Mouse (Mus musculus) erythroblast, adult 5-6 weeks (primary cell): Measurements from ENCODE around the gene Ep400. TPM values are rescaled to one million over a fixed set of nuclear protein-coding genes. Genes with fewer than 3 reads are reported as not detected.

Experiments
- total RNA-seq, 2 experiments: library from RNA; stranded (forward) in 1 of 2; stranded (reverse) in 1 of 2; fragments of 150-400 nt in 1 of 2; fragments of 200-764, 138-1000 nt in 1 of 2; gene quantifications; 2 replicates each; pipeline versions ENCODE4 v1.2.3 to v1.2.4; 2015 to 2017; ENCODE audit warnings: low replicate concordance in 2 of 2

Ep400 gene
- total RNA-seq, 2 experiments from 2014 or later = 224 to 273 TPM

Other genes starting within 250 kb of the Ep400 start
- 1.7 and 5.0 TPM in 2 replicates for gene Galnt9, start 226.4 kb downstream of the Ep400 start, total RNA-seq (2015; ENCODE audit: low replicate concordance)
- gene Galnt9, start 226.4 kb downstream of the Ep400 start, total RNA-seq (2017; ENCODE audit: low replicate concordance) = 3.6 and 4.0 TPM in 2 replicates
- 9.4 and 25.7 TPM in 2 replicates for gene Noc4l, start 117.3 kb downstream of the Ep400 start, total RNA-seq (2015; ENCODE audit: low replicate concordance)
- gene Noc4l, start 117.3 kb downstream of the Ep400 start, total RNA-seq (2017; ENCODE audit: low replicate concordance) = 9.5 and 11.4 TPM in 2 replicates
- 4.8 and 7.9 TPM in 2 replicates for gene Ddx51, start 117.3 kb downstream of the Ep400 start, total RNA-seq (2015; ENCODE audit: low replicate concordance)
- gene Ddx51, start 117.3 kb downstream of the Ep400 start, total RNA-seq (2017; ENCODE audit: low replicate concordance) = 0.43 and 2.6 TPM in 2 replicates
- gene Pus1, start 9.9 kb upstream of the Ep400 start, total RNA-seq (2015; ENCODE audit: low replicate concordance) = 2.1 and 6.7 TPM in 2 replicates
- gene Pus1, start 9.9 kb upstream of the Ep400 start, total RNA-seq (2017; ENCODE audit: low replicate concordance) = 5.6 and 12.4 TPM in 2 replicates
- gene Ulk1, start 39.4 kb upstream of the Ep400 start, total RNA-seq (2015; ENCODE audit: low replicate concordance) = 282 and 363 TPM in 2 replicates
- 327 and 394 TPM in 2 replicates for gene Ulk1, start 39.4 kb upstream of the Ep400 start, total RNA-seq (2017; ENCODE audit: low replicate concordance)
- 121 and 159 TPM in 2 replicates for gene Hscb, start 69.1 kb upstream of the Ep400 start, total RNA-seq (2015; ENCODE audit: low replicate concordance)
- gene Hscb, start 69.1 kb upstream of the Ep400 start, total RNA-seq (2017; ENCODE audit: low replicate concordance) = 133 and 153 TPM in 2 replicates
- 70.4 and 71.9 TPM in 2 replicates for gene Chek2, start 69.3 kb upstream of the Ep400 start, total RNA-seq (2015; ENCODE audit: low replicate concordance)
- gene Chek2, start 69.3 kb upstream of the Ep400 start, total RNA-seq (2017; ENCODE audit: low replicate concordance) = 86.9 and 122 TPM in 2 replicates
- 0.63 and 2.5 TPM in 2 replicates for gene Ttc28, start 109.1 kb upstream of the Ep400 start, total RNA-seq (2015; ENCODE audit: low replicate concordance)
- 0.51 and 1.5 TPM in 2 replicates for gene Ttc28, start 109.1 kb upstream of the Ep400 start, total RNA-seq (2017; ENCODE audit: low replicate concordance)